8 mouse cellular contexts compared by ENCODE assay signal in the genomic region with DNA sequence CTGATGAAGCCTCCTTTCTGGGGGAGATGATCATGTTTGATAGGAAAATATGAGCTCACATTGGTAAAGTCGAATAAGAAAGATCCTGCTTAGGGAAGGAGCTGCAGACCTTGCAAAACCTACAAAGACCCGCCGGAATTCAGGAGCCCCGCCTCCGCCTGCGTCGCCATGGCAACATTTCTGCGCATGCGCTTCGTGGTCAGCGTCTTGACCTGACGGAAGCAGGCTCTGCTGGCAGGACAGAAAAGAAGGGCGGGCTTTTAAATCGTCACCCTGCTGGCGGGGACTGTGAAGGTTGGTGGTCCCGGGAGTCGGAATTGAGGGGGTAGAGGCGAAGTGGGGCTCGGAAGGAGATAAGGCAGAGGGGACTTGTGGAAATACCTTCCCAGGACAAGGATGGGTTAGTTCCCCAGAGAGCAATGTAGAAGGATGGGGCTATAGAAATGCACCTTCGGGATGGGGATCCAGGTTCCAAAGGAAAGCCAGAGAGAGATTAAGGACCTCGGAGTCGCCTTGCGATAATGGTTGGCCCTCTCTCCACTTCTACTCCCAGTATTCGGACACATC. TPM values are rescaled to one million over a fixed set of nuclear protein-coding genes. Genes with fewer than 3 reads are reported as not detected.
DNase-seq lines count a peak whose midpoint lies in the region; ATAC-seq and TF ChIP-seq lines count a peak whose summit lies in the region.

A gene (plus strand): TSS at position 187 of the 567 bp plus-strand sequence.

- peak; percentile 94 for DNase-seq in A20 (ENCODE audit: low read depth, low spot score)
- DNase-seq in liver, adult 2 months (ENCODE audit: extremely low read depth, low read depth, low spot score), result peak; percentile 73
- peak; percentile 96 for DNase-seq in splenic B cell, adult 2 months (ENCODE audit: low read depth, low spot score)

- TF ChIP-seq CTCF in bone marrow macrophage, adult 2 months (IDR thresholded peaks at IDR 0.05; ENCODE audit: low read depth, low read length), result no peak
- TF ChIP-seq CTCF in embryonic fibroblast, embryonic 13.5 days (IDR thresholded peaks at IDR 0.05; ENCODE audit: borderline replicate concordance, insufficient read depth, low read length), result no peak
- TF ChIP-seq CTCF in liver, adult 2 months (IDR thresholded peaks at IDR 0.05; ENCODE audit: low read depth, low read length), result peak; percentile 24; the same call in 1 of the 2 replicates

- peak; percentile 63; the same call in 1 of the 2 replicates for ATAC-seq in heart, embryonic 11.5 days (replicated peaks; ENCODE audit: insufficient number of reproducible peaks, low FRiP score, low TSS enrichment)
- ATAC-seq in kidney, embryonic 16.5 days (ENCODE audit: low FRiP score, low TSS enrichment), result peak; percentile 76

- WGBS in heart, embryonic 11.5 days (ENCODE audit: insufficient replicate concordance), result under 1% methylated on average over 24 of the region's 24 CpGs
- under 1% methylated on average over 24 of the region's 24 CpGs for WGBS in kidney, embryonic 16.5 days
- 1% methylated on average over 24 of the region's 24 CpGs for WGBS in liver, adult 2 months

- H3K79me2 ChIP-seq in liver, adult 2 months (ENCODE audit: control insufficient read depth, insufficient read depth, low read length), result no peaks in the 10 kb centered on the region
- H3K79me2 ChIP-seq in myocyte (ENCODE audit: control insufficient read depth, insufficient read depth), result no peaks in the 10 kb centered on the region

- no peak within 1 kb of the TSS for H3ac ChIP-seq in myocyte (ENCODE audit: control insufficient read depth, insufficient read length)

- no peaks in the 10 kb centered on the region for H3K27me3 ChIP-seq in heart, embryonic 11.5 days (ENCODE audit: control insufficient read depth, insufficient read depth, low read length)
- no peaks in the 10 kb centered on the region for H3K27me3 ChIP-seq in kidney, embryonic 16.5 days (ENCODE audit: insufficient read depth, low read length)
- no peaks in the 10 kb centered on the region for H3K27me3 ChIP-seq in liver, adult 2 months (ENCODE audit: control insufficient read depth, insufficient read depth, low read length)
- H3K27me3 ChIP-seq in myocyte (ENCODE audit: control insufficient read depth, insufficient read depth, insufficient read length), result no peaks in the 10 kb centered on the region
- no peaks in the 10 kb centered on the region for H3K27me3 ChIP-seq in splenic B cell, adult 2 months (ENCODE audit: control insufficient read depth, insufficient read depth, low read length, poor library complexity, severe bottlenecking)

- no peaks in the 10 kb centered on the region for H3K36me3 ChIP-seq in heart, embryonic 11.5 days (ENCODE audit: control insufficient read depth, insufficient read depth, low read length)
- H3K36me3 ChIP-seq in kidney, embryonic 16.5 days (ENCODE audit: insufficient read depth, low read length), result no peaks in the 10 kb centered on the region
- H3K36me3 ChIP-seq in liver, adult 2 months (ENCODE audit: control insufficient read depth, insufficient read depth, low read length), result no peaks in the 10 kb centered on the region
- H3K36me3 ChIP-seq in myocyte (ENCODE audit: control insufficient read depth, insufficient read depth), result no peaks in the 10 kb centered on the region
- no peaks in the 10 kb centered on the region for H3K36me3 ChIP-seq in splenic B cell, adult 2 months (ENCODE audit: control insufficient read depth, insufficient read depth, low read length, poor library complexity, severe bottlenecking)

- H3K9me3 ChIP-seq in heart, embryonic 11.5 days (replicated peaks; ENCODE audit: control insufficient read depth, low read length), result no peaks in the 10 kb centered on the region
- H3K9me3 ChIP-seq in kidney, embryonic 16.5 days (ENCODE audit: low read length), result no peaks in the 10 kb centered on the region

- TF ChIP-seq POLR2A in bone marrow macrophage, adult 2 months (IDR thresholded peaks at IDR 0.05; ENCODE audit: borderline replicate concordance, low read depth, low read length), result no peak
- TF ChIP-seq POLR2A in embryonic fibroblast, embryonic 13.5 days (IDR thresholded peaks at IDR 0.05; ENCODE audit: low read depth, low read length), result peak; percentile 46
- TF ChIP-seq POLR2A in liver, adult 2 months (IDR thresholded peaks at IDR 0.05; ENCODE audit: extremely low read depth, insufficient read depth, low read length), result no peak
- no peak for TF ChIP-seq POLR2A in myocyte (IDR thresholded peaks at IDR 0.05; ENCODE audit: insufficient read length, low read depth)

- H3K9ac ChIP-seq in heart, embryonic 11.5 days (ENCODE audit: low read depth, low read length), result peak within 1 kb of the TSS; percentile 69
- peak within 1 kb of the TSS; percentile 64 for H3K9ac ChIP-seq in kidney, embryonic 16.5 days (replicated peaks; ENCODE audit: low read length)
- H3K9ac ChIP-seq in liver, adult 2 months (ENCODE audit: low read depth, low read length), result peak within 1 kb of the TSS; percentile 43; the same call in 1 of the 2 replicates

- H3K27ac ChIP-seq in bone marrow macrophage, adult 2 months (ENCODE audit: insufficient read depth, low read depth, low read length), result no peak within 1 kb of the TSS
- no peak within 1 kb of the TSS for H3K27ac ChIP-seq in embryonic fibroblast, embryonic 13.5 days (ENCODE audit: insufficient read depth, low read length)
- no peak within 1 kb of the TSS for H3K27ac ChIP-seq in heart, embryonic 11.5 days (ENCODE audit: low read depth, low read length)
- peak within 1 kb of the TSS; percentile 11; the same call in 1 of the 2 replicates for H3K27ac ChIP-seq in kidney, embryonic 16.5 days (ENCODE audit: low read length)
- H3K27ac ChIP-seq in liver, adult 2 months (replicated peaks; ENCODE audit: insufficient read depth, low read depth, low read length), result no peak within 1 kb of the TSS

- H3K4me1 ChIP-seq in bone marrow macrophage, adult 2 months (ENCODE audit: control insufficient read depth, insufficient read depth, low read length), result peaks cover 13% of the 10 kb centered on the region
- no peaks in the 10 kb centered on the region for H3K4me1 ChIP-seq in embryonic fibroblast, embryonic 13.5 days (ENCODE audit: control insufficient read depth, insufficient read depth, low read length)
- 0 out of 2 replicates have a peak, but pooled peaks cover 5% of the 10 kb centered on the region for H3K4me1 ChIP-seq in heart, embryonic 11.5 days (ENCODE audit: control insufficient read depth, insufficient read depth, low read length)
- peaks cover 7% of the 10 kb centered on the region; the same call in 1 of the 2 replicates for H3K4me1 ChIP-seq in kidney, embryonic 16.5 days (ENCODE audit: insufficient read depth, low read length)
- H3K4me1 ChIP-seq in liver, adult 2 months (ENCODE audit: control insufficient read depth, insufficient read depth, low read length), result peaks cover 5% of the 10 kb centered on the region; the same call in 1 of the 2 replicates

- H3K4me2 ChIP-seq in heart, embryonic 11.5 days, result peak within 1 kb of the TSS; percentile 97
- H3K4me2 ChIP-seq in kidney, embryonic 16.5 days (replicated peaks; ENCODE audit: low read depth, low read length), result peak within 1 kb of the TSS; percentile 63
- H3K4me2 ChIP-seq in myocyte (ENCODE audit: low read depth), result peak within 1 kb of the TSS; percentile 95

- H3K4me3 ChIP-seq in bone marrow macrophage, adult 2 months (ENCODE audit: insufficient read depth, low read length), result peak within 1 kb of the TSS; percentile 70
- H3K4me3 ChIP-seq in embryonic fibroblast, embryonic 13.5 days (ENCODE audit: insufficient read depth, low read length), result peak within 1 kb of the TSS; percentile 68
- peak within 1 kb of the TSS; percentile 54 for H3K4me3 ChIP-seq in heart, embryonic 11.5 days (ENCODE audit: low read depth, low read length)
- H3K4me3 ChIP-seq in kidney, embryonic 16.5 days (ENCODE audit: low read length), result peak within 1 kb of the TSS; percentile 51
- peak within 1 kb of the TSS; percentile 49 for H3K4me3 ChIP-seq in liver, adult 2 months (ENCODE audit: insufficient read depth, low read depth, low read length)
- H3K4me3 ChIP-seq in myocyte, result peak within 1 kb of the TSS; percentile 30

TF ChIP-seq in myocyte, 11 proteins besides CTCF, POLR2A, EP300 and RAD21:
- TF ChIP-seq E2F4 (IDR thresholded peaks at IDR 0.05; ENCODE audit: insufficient read depth) (peak; percentile 58), REST (IDR thresholded peaks at IDR 0.05; ENCODE audit: insufficient read depth, insufficient read length) (no peak)

RNA-seq across cellular contexts. Expression of the gene that starts here (rescaled TPM):
- polyA plus RNA-seq in bone marrow macrophage, adult 2 months (2012; ENCODE audit: insufficient read depth, insufficient read length, missing spikeins), result 0.92 and 1.9 TPM in 2 replicates
- polyA plus RNA-seq in embryonic fibroblast, embryonic 13.5 days (2011; ENCODE audit: insufficient read length, low read depth, missing spikeins), result 1.3 and 2.1 TPM in 2 replicates
- 2.0 and 2.4 TPM in 2 replicates for polyA plus RNA-seq in heart, embryonic 11.5 days (2014; fragmentation: Nextera tagmentation; extraction: Ambion mirVana)
- 8.1 and 9.2 TPM in 2 replicates for polyA plus RNA-seq in kidney, embryonic 16.5 days (2015; fragmentation: Nextera tagmentation; extraction: Ambion mirVana)
- total RNA-seq in liver, adult 2 months (2014; rRNA removed), result 0.40 and 0.55 TPM in 2 replicates
- 0.40 and 0.50 TPM in 2 replicates for polyA plus RNA-seq in liver, adult 2 months (2012; rRNA removed)
- 0.78 TPM for polyA plus RNA-seq in myocyte (2012; fragmentation: generic; extraction: Trizol)

Comparison
In these comparisons a context has a peak if more than half of its experiments do, and no peak if none do; other contexts are left out.
1. Peak in DNase-seq, H3K4me3 ChIP-seq and H3K9ac ChIP-seq in liver, adult 2 months; RNA of the gene not detected or under 1 TPM.